Mouse (Mus musculus) cortical plate, adult 2 months (tissue): ENCODE measurements around the gene Hnf1b.

Experiments used
- CTCF ChIP-seq: fragments of 200-500 bp; IDR thresholded peaks from 2 replicates; pipeline ENCODE4 v1.5.1; 2011; ENCODE audit warnings: mild to moderate bottlenecking, control low read depth, low read length; ENCODE audit not compliant: insufficient read depth; ENCODE audit errors: extremely low read depth
- POLR2A ChIP-seq: fragments of 200-500 bp; IDR thresholded peaks from 2 replicates; pipeline ENCODE4 v1.6.1; 2011; ENCODE audit warnings: mild to moderate bottlenecking, low read length, control low read depth; ENCODE audit not compliant: insufficient read depth; ENCODE audit errors: extremely low read depth

- TF ChIP-seq CTCF, result no peak
- TF ChIP-seq POLR2A, result no peak
Measured at GRCm38 (mm10) chr11:83852501-83853211, 2.8 kb downstream of the Hnf1b start.
